Mouse (Mus musculus) lung, postnatal 25 days (tissue): Measurements from ENCODE around the gene Cadm1.

Source experiments
- DNase-seq: peaks from one replicate; pipeline ENCODE4 v3.0.0; 2022; ENCODE audit warnings: low spot score

The Cadm1 gene

GRCm38 (mm10) chr9:47802527-47802926 lies 272.6 kb downstream of the Cadm1 start:
- no peak for DNase-seq

GRCm38 (mm10) chr9:47803531-47804105 lies 273.6 kb downstream of the Cadm1 start:
- no peak for DNase-seq

DNA sequence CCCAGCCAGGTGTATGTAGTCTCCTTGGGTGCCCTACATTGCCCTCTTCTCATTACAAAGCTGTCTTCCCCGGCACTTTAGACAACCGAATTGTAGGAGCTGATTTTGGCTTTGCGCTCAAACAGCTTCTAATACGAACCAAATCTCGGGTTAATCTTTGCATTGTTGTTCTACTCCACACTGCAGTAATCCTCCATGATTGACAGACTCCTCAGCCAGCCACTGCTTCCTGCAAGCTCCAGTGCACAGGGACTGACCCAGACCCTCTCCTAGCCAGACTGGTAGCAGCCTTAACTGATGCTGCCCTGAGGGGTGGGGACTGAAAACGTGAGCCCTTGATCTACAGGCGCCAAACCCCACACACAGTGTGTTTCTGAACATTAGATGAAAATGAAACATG lies 275.7 kb downstream of the Cadm1 start:
- no peak for DNase-seq

DNA sequence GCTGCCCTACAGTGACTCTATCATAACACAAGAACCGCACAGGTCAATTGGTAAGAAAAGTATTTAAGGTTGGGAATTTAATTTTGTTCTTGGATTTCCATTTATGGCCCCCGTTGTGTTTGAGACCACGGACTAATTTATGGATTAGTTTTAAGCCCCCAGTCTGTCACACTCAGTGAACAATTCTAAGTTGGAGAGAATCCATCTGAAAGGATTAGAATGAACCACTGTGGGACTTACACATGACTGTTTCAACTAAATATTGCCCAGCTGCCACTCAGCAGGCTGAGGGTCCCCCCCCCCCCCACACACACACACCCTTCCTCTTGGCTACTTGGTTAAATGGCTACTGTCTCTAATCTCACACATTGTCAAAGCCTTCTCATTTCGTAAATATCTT lies 295.7 kb downstream of the Cadm1 start:
- DNase-seq = no peak

- no peak for DNase-seq
Observed at GRCm38 (mm10) chr9:47828762-47829161, 298.8 kb downstream of the Cadm1 start.

DNA sequence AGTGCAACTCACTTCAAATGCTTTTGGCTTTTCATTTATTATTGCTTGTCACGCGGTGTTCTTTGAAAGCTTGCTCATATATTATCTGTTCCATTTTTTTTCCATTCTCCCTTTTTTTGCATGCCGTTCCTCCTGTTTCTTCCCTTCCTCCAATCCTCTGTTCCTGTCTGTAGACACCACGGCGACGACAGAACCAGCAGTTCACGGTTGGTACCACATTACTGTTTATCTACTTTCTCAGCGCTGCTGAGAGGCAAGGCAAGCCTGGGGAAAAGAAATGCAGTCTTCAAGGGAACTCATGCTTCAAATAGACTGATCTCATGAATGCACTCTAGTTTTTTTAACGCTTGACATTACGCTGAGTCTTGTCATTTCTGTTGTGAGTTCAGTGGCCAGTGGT lies 299.2 kb downstream of the Cadm1 start:
- DNase-seq = no peak

- no peak for DNase-seq
Observed at GRCm38 (mm10) chr9:47829846-47830245, 299.9 kb downstream of the Cadm1 start.

DNA sequence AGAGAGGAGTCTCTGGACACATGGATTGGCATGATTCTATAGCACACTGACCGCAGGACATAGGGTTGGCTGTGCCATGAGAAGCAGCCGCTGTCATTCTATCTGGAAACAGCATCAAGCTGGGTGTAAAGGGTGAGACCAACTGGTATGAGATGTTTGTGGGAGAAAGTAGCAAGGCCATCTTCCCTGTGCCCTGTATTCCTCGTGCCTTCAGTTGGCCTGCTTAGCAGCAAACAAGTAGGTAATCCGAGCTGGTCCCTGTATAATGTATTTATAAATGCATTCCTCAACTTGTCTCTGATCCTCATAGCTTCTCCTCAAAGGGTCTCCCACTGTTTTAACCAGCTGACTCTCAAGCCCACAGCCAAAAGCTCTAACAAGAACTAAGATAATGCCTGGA lies 301.4 kb downstream of the Cadm1 start:
- DNase-seq = no peak

DNA sequence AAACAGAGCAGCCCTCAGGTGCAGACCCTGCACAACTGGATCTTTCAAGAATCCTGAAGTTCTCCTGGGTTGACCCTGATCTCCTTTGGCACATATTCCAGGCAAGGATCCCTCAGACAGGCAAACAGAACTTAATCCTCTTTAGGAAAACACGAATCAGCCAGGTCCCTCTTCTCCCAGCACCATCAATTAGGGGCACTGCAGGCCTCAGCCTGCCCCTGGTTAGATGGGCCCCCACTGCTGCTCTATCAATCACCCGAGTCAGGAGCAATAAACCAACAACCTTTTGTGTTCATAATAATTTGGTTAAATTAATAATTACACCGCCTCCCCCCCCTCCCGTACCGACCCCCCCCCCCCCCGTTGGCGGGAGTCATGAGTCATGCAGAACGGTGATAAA lies 308.2 kb downstream of the Cadm1 start:
- DNase-seq = no peak

DNA sequence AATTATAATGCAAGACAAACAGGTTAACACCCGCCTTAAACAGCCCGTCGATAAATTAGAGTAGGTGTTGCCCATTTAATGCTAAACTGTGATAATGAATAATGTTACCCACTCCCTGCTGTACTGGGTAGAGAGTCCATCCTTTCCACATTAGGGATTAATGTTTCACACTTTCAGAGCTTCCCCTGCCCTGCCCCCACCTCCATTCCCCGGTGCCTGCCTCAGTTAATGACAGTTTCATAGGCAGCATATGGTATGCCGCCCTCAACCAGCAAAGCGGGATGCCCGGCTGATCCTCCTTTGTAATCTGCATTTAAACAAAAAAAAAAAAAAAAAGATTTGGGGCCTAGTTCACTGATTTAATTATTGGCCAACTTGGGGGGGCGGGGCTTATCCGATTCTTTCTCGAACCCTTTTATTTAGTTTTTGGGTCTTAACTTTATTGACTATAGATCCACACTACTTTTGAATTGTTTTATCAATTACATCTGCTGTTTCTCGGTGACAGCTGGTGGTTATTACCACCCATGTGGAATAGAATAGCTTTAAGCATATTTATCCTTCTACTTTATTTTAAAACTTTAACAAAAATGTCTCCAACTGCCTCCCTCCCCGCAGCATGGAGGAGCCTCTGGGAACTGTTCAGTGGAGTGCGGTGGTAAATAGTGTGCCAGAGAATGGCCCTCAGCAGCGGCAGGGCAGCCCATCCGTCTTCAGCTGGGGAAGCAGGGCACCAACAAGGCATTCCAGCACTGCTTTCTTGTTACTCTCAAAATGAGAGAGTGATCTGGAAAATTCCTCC lies 309.1 kb downstream of the Cadm1 start:
- DNase-seq = no peak

- DNase-seq = no peak
Observed at GRCm38 (mm10) chr9:47839692-47840025, 309.7 kb downstream of the Cadm1 start.

DNA sequence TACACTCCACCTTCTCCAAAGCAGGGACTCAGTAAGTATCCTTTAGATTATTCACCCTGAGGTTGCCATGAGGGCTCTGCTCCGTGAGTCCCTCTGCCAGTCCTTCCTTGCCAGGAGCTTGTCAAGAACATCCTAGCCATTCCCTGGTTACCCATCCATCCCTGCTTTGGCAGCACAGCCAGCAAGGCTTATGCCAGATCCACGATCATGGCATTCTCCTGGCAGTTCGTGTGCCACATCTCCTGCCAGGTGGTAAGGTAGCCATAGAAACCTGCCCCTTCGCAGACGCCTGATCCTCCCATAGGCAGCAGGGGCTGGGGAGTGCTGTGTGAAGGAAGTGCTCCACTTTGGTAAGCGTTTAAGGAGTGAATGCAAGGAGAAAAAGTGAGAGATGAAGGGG lies 313.4 kb downstream of the Cadm1 start:
- DNase-seq = no peak

GRCm38 (mm10) chr9:47846275-47846674 lies 316.3 kb downstream of the Cadm1 start:
- DNase-seq = no peak

- no peak for DNase-seq
Observed at GRCm38 (mm10) chr9:47846926-47847325, 317.0 kb downstream of the Cadm1 start.

DNA sequence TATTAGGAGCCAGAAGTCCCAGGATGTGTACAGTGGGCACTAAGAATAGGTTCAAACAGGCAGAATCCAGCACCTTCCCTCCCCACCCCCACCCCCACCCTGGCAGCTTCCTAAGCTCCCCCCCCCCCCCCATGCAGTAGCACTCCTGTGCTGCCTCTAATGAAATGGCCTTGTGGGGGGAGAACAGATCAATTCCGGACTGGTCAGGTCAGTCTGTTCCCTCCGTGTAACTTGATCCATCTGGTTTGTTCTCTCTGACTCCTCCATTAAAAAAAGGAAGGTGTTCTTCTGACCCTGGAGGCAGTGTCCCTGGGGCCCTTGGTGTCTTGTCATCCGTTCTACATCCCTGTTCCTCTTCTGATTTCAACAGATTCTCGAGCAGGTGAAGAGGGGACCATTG lies 317.8 kb downstream of the Cadm1 start:
- DNase-seq = no peak

DNA sequence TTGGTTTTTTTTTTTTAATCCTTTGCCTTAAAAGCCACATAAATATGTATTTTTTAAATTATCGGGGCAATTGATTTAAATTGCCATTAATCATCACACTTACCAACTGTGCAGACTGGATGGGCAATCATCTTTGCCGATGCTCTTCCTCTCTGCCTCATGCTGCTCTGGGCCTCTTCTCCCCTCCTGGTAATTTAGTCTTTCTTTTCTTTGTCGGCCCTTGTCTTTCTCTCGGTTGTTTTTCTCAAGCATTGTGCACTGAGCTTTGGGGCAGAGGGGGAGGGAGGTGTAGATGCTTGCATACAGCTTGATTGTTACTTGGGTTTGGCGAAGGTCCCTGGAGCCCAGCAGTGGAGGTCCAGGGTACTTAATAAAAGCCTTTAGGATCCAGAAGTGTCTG lies 318.8 kb downstream of the Cadm1 start:
- DNase-seq = no peak

GRCm38 (mm10) chr9:47856311-47856710 lies 326.3 kb downstream of the Cadm1 start:
- no peak for DNase-seq

GRCm38 (mm10) chr9:47857235-47857634 lies 327.3 kb downstream of the Cadm1 start:
- no peak for DNase-seq

DNA sequence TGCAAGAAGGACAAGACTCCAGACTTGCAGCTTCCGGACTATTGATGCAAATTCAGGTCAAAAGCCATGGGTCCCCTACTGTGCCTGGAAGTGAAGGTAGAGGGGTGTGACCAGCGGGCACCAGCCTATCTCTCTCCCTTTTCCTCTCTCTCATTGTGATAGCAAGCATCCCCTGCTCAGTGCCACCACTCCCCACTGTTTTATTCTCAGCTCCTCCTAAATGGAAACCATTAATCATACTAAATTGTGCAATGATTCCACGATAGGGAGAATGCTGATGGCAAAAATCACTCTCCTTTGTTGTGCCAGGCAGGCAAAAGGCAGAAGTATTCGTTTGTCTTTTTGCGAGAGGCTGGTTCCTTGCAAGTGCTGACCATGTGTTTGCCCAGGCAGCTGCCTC lies 328.2 kb downstream of the Cadm1 start:
- DNase-seq = no peak

- no peak for DNase-seq
Observed at GRCm38 (mm10) chr9:47858778-47859395, 328.9 kb downstream of the Cadm1 start.

DNA sequence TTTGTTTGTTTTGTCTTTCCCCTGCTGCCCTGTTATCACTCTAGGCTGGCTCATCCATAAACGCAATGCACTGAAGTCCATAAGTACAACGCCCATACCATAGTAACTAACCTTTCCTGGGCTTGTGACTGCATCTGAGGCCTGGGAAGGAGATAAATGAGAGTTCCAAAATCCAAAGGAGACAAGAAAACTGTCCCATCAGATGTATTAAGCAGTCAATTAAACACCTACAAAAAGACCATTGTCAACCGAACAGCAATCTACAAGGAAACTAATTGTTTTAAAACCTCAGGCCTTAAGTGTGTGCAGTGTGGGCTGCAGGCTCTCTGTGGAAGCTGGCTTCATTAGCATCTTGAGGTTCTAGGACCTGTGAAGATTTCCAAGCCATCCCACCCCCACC lies 331.0 kb downstream of the Cadm1 start:
- DNase-seq = no peak

DNA sequence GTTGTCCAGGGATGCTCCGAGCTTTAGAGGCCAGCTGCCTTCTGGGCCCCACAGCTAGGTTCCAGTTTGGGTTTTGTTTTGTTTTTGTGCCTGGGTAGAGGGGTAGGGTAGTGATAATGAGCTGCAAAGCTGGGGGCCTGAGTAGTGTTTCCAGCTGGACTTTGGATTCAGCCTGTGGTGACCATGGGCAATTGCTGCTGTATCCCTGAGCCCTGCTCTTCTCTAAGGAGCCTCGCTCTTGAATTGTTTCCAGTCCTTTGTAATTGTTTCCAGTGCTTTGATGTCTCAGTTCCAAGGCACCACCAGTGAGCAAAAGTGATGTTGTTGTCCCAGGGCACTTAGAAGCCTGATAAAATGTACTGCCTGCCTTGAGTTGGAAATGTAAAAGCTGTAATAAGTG lies 331.8 kb downstream of the Cadm1 start:
- peak; percentile 4 for DNase-seq

DNA sequence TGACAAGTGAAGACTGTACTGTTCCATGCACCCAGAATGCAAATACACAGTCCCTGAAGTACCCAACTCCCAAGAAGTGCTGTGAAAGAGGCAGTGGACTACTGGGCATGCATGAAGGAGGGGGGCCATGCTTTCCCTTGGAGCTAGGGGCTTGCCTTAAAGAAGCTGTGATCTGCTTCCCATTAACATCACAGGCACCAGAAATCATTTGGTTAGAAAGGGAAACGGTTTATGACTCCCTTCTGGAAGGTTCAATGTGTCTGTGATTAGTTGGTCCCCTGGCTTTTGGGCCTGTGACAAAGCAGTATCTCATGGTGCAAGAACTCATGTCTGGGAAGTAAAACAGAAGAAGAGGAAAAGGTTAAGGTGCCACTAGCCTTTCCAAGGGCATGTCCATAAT lies 336.0 kb downstream of the Cadm1 start:
- DNase-seq = no peak

- DNase-seq = no peak
Observed at GRCm38 (mm10) chr9:47867474-47867873, 337.5 kb downstream of the Cadm1 start.
